Mouse (Mus musculus): ENCODE data around the gene Tssk2.

Gene Tssk2

GRCm38 (mm10) chr16:17898462-17898861 is at the start of gene Tssk2, which contains the start of gene Dgcr2:
Tssk2 (plus strand) TSS chr16:17898637.
Dgcr2 (minus strand) TSS chr16:17898562.
- no peak for DNase-seq (ENCODE audit: low read depth)

- peak; percentile 72 for DNase-seq (ENCODE audit: low read depth)
Measured at GRCm38 (mm10) chr16:17848928-17849327, 49.5 kb upstream of the Tssk2 start.

- DNase-seq (ENCODE audit: low read depth), result no peak
Measured at GRCm38 (mm10) chr16:17849486-17849885, 49.0 kb upstream of the Tssk2 start.

- DNase-seq (ENCODE audit: low read depth), result no peak
Measured at GRCm38 (mm10) chr16:17851331-17851730, 47.1 kb upstream of the Tssk2 start.

- DNase-seq (ENCODE audit: low read depth), result no peak
Measured at GRCm38 (mm10) chr16:17851860-17852259, 46.6 kb upstream of the Tssk2 start.

GRCm38 (mm10) chr16:17853263-17853662 is 45.2 kb upstream of the Tssk2 start:
- no peak for DNase-seq (ENCODE audit: low read depth)

GRCm38 (mm10) chr16:17857157-17857556 is 41.3 kb upstream of the Tssk2 start:
- DNase-seq (ENCODE audit: low read depth), result no peak

- DNase-seq (ENCODE audit: low read depth), result peak; percentile 52
Measured at GRCm38 (mm10) chr16:17858592-17858991, 39.8 kb upstream of the Tssk2 start.

- DNase-seq (ENCODE audit: low read depth), result peak; percentile 16
Measured at GRCm38 (mm10) chr16:17865293-17865692, 33.1 kb upstream of the Tssk2 start.

GRCm38 (mm10) chr16:17865770-17866169 is 32.7 kb upstream of the Tssk2 start:
- peak; percentile 7 for DNase-seq (ENCODE audit: low read depth)

- no peak for DNase-seq (ENCODE audit: low read depth)
Measured at GRCm38 (mm10) chr16:17871248-17871647, 27.2 kb upstream of the Tssk2 start.

GRCm38 (mm10) chr16:17872995-17873394 is 25.4 kb upstream of the Tssk2 start:
- DNase-seq (ENCODE audit: low read depth), result no peak

- DNase-seq (ENCODE audit: low read depth), result no peak
Measured at GRCm38 (mm10) chr16:17875174-17875573, 23.3 kb upstream of the Tssk2 start.

- DNase-seq (ENCODE audit: low read depth), result no peak
Measured at GRCm38 (mm10) chr16:17876096-17876495, 22.3 kb upstream of the Tssk2 start.

GRCm38 (mm10) chr16:17879571-17879970 is 18.9 kb upstream of the Tssk2 start:
- DNase-seq (ENCODE audit: low read depth), result no peak

GRCm38 (mm10) chr16:17882196-17882595 is 16.2 kb upstream of the Tssk2 start:
- no peak for DNase-seq (ENCODE audit: low read depth)

- DNase-seq (ENCODE audit: low read depth), result no peak
Measured at GRCm38 (mm10) chr16:17884116-17884515, 14.3 kb upstream of the Tssk2 start.

GRCm38 (mm10) chr16:17889689-17890341 is 8.6 kb upstream of the Tssk2 start:
- no peak for DNase-seq (ENCODE audit: low read depth)

GRCm38 (mm10) chr16:17890342-17890727 is 8.1 kb upstream of the Tssk2 start:
- peak; percentile 25 for DNase-seq (ENCODE audit: low read depth)

- DNase-seq (ENCODE audit: low read depth), result no peak
Measured at GRCm38 (mm10) chr16:17890917-17891566, 7.4 kb upstream of the Tssk2 start.

- peak; percentile 99 for DNase-seq (ENCODE audit: low read depth)
Measured at GRCm38 (mm10) chr16:17891567-17891959, 6.9 kb upstream of the Tssk2 start, which contains the start of gene Gm20518. Gm20518 (minus strand) TSS chr16:17891671.

GRCm38 (mm10) chr16:17892606-17893005 is 5.8 kb upstream of the Tssk2 start:
- no peak for DNase-seq (ENCODE audit: low read depth)

GRCm38 (mm10) chr16:17893923-17894322 is 4.5 kb upstream of the Tssk2 start, which contains the start of gene Tssk1:
Tssk1 (plus strand) TSS chr16:17894223.
- no peak for DNase-seq (ENCODE audit: low read depth)

- DNase-seq (ENCODE audit: low read depth), result no peak
Measured at GRCm38 (mm10) chr16:17896091-17896490, 2.3 kb upstream of the Tssk2 start.
